Mouse (Mus musculus) yolk sac, embryonic 10.5 days (tissue): ENCODE results near the gene Gm20509.
"Not testable (repeated sequence)": the region's sequence is repeated elsewhere in the genome, so short reads cannot be mapped to it uniquely, and the experiment has no call there.

Experiments
- DNase-seq: peaks from one replicate; pipeline ENCODE4 v3.0.0-alpha.2; 2017; ENCODE audit warnings: low spot score

Gene Gm20509

GRCm38 (mm10) chr9:73102181-73102580 is at the start of gene Gm20509:
Gm20509 (plus strand) TSS chr9:73102470.
- DNase-seq: no peak

- DNase-seq: no peak
Observed at GRCm38 (mm10) chr9:73055441-73055911, 46.8 kb upstream of the Gm20509 start.

- no peak for DNase-seq
Observed at GRCm38 (mm10) chr9:73059224-73059623, 43.0 kb upstream of the Gm20509 start.

GRCm38 (mm10) chr9:73063621-73064290 is 38.5 kb upstream of the Gm20509 start:
- DNase-seq: no peak

GRCm38 (mm10) chr9:73067086-73067485 is 35.2 kb upstream of the Gm20509 start:
- peak; percentile 29 for DNase-seq

- DNase-seq: peak; percentile 36
Observed at GRCm38 (mm10) chr9:73068230-73068679, 34.0 kb upstream of the Gm20509 start.

GRCm38 (mm10) chr9:73068688-73069087 is 33.6 kb upstream of the Gm20509 start:
- DNase-seq: peak; percentile 45

GRCm38 (mm10) chr9:73070971-73071659 is 31.2 kb upstream of the Gm20509 start:
- no peak for DNase-seq

- no peak for DNase-seq
Observed at GRCm38 (mm10) chr9:73072426-73072825, 29.8 kb upstream of the Gm20509 start.

- DNase-seq: no peak
Observed at GRCm38 (mm10) chr9:73073169-73073568, 29.1 kb upstream of the Gm20509 start.

- DNase-seq: not testable (repeated sequence)
Observed at GRCm38 (mm10) chr9:73079349-73079748, 22.9 kb upstream of the Gm20509 start.

- no peak for DNase-seq
Observed at GRCm38 (mm10) chr9:73079801-73080325, 22.4 kb upstream of the Gm20509 start.

GRCm38 (mm10) chr9:73082291-73083000 is 19.8 kb upstream of the Gm20509 start:
- DNase-seq: no peak

- no peak for DNase-seq
Observed at GRCm38 (mm10) chr9:73083956-73084355, 18.3 kb upstream of the Gm20509 start.

- no peak for DNase-seq
Observed at GRCm38 (mm10) chr9:73085845-73086244, 16.4 kb upstream of the Gm20509 start.

- no peak for DNase-seq
Observed at GRCm38 (mm10) chr9:73087121-73087520, 15.1 kb upstream of the Gm20509 start.

- no peak for DNase-seq
Observed at GRCm38 (mm10) chr9:73087581-73087980, 14.7 kb upstream of the Gm20509 start.

GRCm38 (mm10) chr9:73089222-73089920 is 12.9 kb upstream of the Gm20509 start:
- no peak for DNase-seq

GRCm38 (mm10) chr9:73090121-73090520 is 12.1 kb upstream of the Gm20509 start:
- DNase-seq: no peak

- peak; percentile 27 for DNase-seq
Observed at GRCm38 (mm10) chr9:73091747-73092146, 10.5 kb upstream of the Gm20509 start.

- DNase-seq: no peak
Observed at GRCm38 (mm10) chr9:73094580-73094979, 7.7 kb upstream of the Gm20509 start.

- no peak for DNase-seq
Observed at GRCm38 (mm10) chr9:73097898-73098297, 4.4 kb upstream of the Gm20509 start.
